Mouse (Mus musculus): ENCODE results near the gene Vps13a.
"Not testable (repeated sequence)": the region's sequence is repeated elsewhere in the genome, so short reads cannot be mapped to it uniquely, and the experiment has no call there.

The Vps13a gene

DNA sequence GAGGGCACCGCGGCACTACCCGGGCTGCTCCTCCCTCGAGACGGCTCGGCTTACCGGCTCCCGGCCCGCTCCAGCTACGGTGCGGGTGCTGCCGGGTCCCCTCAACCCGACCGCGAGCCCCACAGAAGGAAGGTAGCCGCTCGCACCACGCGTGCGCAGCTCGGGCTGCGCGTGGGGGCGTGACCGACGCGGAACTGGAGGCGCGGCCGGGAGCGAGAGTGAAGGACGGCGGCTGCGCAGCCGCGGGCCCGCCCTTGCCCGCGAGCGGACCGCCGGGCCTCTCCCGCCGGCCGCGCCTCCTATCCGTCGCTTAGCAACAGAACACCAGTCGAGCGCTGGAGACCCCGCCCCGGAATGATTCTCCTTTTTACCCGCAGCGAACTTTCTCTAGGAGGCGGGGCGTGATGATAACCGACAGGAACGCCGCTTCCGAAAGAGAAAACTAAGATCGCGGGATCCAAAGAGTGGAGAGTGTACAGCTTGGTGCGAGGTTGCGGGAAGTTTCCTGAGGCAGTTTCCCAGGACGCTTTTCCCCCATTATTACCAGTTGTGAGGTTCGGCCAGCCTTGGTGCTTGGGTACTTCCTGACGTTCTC lies at the start of gene Vps13a:
Gene Vps13a (minus strand): TSS at position 144 of the 595 bp plus-strand sequence.
- DNase-seq (ENCODE audit: low spot score in 2 of 2): peak; percentile 87 to 90

DNA sequence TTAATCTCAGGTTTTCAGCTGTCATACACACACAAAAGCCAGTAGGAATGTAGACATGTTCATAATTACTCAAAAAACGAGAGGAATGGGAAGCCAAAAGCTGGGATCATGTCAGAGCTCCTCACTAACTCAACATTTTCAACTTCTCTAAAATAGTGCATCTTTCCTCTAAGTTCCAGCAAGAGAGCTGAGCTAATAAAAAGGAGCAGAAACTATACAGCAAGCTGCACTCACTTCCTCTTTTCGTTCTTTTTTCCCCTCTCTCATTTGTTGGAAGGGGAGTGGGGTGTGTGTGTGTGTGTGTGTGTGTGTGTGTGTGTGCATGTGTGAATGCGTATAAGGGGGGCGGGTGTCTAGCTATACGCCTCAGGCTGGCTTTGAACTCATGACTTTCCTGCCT lies 46.9 kb upstream of the Vps13a start:
- no peak for DNase-seq (ENCODE audit: low spot score in 2 of 2)

DNA sequence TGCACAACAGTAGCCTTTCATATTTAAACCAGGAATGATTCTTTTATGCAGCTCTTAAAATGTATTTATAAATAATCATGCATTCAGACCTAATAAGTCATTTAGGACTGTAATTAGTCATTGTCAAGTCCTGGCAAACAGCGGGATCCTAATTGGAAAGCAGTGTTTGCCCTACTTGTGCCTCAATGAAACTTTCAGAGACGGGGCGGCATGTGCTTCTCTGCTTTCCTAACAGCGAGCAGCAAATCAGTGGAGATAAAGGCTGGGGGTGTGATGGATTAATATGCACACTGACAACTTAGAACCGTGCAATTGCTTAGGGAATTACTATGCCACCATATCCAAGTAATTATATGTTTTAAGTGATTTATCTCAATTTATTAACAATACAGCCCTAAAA lies 44.5 kb upstream of the Vps13a start:
- no peak for DNase-seq (ENCODE audit: low spot score in 2 of 2)

DNA sequence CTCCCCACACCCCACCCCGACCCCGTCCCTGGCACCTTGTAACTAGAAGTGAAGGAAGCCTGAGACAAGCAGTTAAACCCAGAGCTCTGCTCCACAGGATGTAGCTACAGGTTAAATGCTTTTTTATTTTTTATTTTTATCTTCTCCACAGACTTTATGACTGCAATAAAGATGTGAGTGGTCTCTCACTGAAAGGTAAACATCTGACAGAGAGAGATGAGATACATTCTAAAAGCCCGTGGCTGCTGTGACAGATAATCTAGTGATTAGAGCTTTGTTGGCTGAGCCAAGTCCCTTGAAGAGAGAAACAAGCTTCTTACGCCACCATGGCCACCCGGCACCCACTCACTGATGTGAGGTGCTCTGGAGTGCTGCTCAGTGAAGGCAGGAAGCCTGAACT lies 34.1 kb upstream of the Vps13a start:
- DNase-seq (ENCODE audit: low spot score in 2 of 2): no peak

DNA sequence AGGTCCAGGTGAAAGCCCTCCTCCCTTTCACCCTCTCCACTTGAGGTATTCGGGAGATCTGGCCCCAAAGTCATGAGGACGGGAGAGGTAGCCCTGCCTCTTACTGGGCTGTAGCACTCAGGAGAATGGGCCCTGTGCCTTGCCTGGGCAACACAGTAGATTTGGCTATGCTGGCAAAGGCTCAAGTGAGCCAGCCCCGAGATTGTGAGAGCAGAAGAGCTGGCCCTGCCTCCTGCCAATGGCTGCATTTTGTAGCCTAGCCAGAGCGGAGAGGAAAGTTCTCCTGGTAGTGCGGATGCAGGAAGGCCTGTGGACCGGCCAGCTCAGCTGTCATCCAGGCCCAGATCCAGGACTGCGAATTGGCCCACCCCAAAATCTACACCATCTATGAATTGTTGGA lies 32.6 kb upstream of the Vps13a start:
- DNase-seq (ENCODE audit: low spot score in 2 of 2): no peak

DNA sequence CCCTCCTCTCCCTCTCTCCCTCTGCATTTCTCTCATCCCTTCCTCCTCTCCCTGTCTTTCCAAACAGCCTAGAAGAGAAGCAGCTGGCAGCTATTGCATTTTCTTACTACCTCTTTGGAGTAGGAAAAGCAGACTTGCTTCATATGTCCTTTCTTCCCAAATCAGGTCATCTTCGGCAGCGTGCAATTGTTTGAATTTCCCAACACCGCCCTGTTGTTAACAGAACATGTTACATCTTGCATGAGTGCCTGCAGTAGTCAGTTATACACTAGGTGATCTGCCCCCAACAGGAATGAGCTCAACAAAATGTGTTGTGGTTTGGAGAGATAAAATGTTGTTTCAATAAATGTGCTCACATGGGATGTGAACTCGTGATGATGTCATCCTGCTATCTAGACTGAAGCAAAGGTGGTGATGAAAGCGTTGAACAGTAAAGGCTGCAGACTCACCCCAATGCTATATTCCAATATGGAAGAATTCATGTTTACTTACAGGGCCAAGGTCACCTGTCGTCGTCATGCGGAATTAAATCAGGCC lies 31.4 kb upstream of the Vps13a start:
- no peak for DNase-seq (ENCODE audit: low spot score in 2 of 2)

DNA sequence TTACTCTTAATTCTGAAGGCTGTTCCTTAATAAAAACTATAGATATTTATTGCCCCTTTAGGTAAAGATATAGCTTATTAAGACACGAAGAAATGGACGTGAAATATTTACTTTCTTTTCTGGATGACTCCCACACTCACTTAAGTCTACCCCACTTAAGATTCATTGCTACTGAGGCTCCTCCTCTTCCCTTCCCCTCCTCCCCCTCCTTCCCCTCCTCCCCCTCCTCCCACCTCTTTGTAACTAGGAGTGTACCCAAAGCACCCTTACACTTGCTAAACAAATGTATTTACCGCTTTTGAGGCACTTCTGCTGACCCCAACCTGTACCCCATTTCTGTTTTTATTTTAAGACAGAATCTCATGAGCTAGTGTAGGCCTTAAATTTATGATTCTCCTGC lies 24.4 kb upstream of the Vps13a start:
- no peak for DNase-seq (ENCODE audit: low spot score in 2 of 2)

DNA sequence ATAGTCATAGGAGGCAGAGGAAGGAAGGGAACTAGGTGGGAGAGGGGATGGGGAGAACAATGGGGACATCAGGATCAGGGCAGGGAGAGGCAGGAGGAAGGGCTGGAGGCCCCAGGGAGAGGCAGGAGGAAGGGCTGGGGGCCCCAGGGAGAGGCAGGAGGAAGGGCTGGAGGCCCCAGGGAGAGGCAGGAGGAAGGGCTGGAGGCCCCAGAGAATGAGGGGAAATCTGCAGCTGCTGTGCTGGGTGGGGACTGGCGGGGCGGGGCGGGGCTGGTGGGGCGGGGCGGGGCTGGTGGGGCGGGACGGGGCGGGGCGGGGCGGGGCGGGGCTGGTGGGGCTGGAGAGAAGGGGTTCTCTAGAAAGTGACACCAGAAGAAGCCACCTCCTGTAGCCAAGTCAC lies 23.8 kb upstream of the Vps13a start:
- DNase-seq (ENCODE audit: low spot score in 2 of 2): no peak

DNA sequence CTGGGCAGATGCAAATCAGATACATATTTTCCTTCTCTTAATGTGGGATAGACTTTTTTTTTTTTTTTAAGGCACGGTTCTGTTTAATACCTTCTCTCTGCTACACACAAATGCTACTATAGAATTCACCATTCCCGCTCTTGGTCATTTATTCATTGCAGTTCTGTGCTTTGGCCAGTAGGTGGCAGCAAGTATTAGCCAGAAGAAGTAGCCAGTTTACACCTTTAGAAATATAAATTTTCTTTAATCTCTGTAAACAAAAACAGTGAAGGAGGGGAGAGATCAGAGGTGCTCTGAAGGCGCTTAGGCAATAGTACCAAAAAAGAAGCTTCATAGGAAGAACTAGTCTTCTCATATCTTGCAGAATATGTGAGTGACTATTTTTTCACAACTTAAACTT lies 22.0 kb upstream of the Vps13a start:
- peak; percentile 28 to 43 for DNase-seq (ENCODE audit: low spot score in 2 of 2)

DNA sequence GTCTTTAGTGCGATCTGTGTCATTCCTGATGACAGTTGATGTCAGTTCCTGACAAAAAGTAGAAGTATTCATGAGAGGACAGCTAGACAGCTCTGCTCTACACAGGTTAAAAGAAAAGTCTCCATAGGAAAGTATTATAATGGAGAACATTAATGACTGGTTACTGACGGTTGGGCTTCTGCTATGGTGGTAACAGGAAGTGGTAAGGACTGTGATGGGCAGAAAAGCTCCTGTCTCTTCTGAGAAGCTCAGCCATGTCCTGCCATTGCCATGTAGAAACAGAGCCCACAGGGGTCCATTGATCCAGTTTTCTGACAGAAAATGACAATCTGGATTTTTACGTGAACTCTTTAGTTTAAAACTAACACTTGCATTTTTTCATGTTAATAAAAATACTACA lies 21.4 kb upstream of the Vps13a start:
- DNase-seq (ENCODE audit: low spot score in 2 of 2): no peak

DNA sequence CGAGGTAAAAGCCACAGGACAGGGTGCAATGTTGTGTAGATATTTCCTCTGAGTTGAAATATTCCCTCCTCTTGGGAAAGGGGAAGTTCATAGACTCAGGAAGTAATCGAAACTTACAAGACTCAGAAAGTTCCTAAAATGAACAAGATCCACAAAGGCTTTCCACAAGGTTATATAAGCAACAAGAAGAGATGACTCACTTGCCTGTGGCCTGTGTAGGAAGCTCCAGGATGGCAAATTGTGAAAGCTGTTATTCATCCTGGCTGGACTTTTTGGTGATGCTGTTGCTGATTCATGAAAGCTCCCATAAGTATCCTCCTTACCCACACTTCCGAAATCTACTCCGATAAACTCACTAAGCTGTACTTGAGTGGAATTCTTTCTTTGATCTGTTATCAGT lies 17.2 kb upstream of the Vps13a start:
- DNase-seq (ENCODE audit: low spot score in 2 of 2): no peak

DNA sequence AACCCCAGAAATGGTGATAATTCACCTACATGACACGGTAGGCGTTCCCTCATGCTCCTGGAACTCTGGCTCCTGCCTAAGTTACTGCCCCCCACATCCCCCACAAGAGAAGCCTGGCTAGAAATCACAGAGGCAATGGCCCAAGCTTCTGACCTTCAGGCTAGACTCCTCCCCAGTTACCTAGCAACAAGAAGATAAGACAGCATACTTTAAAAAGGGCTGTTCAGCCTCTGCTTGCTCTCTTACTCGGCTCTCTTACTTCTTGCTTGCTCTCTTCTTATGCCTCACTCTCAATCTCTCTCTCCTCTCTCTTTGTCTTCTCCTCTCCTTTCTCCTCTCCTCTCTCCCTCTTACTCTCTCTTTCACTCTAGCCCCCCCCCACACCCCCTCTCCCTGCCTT lies 13.8 kb upstream of the Vps13a start:
- not testable (repeated sequence) for DNase-seq (ENCODE audit: low spot score in 2 of 2)

DNA sequence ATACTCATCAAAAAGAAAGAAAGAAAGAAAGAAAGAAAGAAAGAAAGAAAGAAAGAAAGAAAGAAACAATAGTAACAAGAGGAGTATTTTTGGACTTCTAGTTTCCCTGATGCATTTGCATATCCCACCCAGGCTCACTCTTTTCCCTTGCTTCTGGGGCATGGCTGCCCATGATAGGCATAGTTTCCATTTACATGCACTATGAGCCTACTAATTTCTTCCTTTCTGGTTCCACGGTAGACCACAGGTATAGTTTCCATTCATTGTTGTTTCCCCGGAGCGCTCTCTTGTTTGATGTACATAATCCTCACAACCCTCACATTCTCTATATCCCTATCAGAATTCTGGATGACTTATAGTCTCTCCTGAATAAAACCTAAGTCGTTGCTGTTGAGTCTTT lies 9.2 kb upstream of the Vps13a start:
- DNase-seq (ENCODE audit: low spot score in 2 of 2): no peak

DNA sequence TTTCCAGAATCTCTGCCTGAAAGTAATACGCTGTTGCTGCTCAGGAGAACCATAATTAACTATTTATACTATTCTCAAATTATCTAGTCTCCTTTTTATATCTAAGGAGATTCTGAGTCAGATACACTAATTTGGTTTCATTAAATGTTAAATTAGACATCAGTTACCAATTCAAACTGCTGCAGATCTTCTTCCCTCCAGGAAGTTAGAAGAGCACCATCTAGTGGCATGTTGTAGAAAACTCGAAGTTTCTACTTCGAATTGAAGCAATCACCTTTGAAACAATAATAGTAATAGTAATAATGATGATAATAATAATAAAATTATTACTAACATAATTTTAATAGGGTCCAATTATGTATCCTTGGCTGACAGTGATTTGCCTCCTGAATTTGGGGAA lies 4.1 kb upstream of the Vps13a start:
- no peak for DNase-seq (ENCODE audit: low spot score in 2 of 2)

DNA sequence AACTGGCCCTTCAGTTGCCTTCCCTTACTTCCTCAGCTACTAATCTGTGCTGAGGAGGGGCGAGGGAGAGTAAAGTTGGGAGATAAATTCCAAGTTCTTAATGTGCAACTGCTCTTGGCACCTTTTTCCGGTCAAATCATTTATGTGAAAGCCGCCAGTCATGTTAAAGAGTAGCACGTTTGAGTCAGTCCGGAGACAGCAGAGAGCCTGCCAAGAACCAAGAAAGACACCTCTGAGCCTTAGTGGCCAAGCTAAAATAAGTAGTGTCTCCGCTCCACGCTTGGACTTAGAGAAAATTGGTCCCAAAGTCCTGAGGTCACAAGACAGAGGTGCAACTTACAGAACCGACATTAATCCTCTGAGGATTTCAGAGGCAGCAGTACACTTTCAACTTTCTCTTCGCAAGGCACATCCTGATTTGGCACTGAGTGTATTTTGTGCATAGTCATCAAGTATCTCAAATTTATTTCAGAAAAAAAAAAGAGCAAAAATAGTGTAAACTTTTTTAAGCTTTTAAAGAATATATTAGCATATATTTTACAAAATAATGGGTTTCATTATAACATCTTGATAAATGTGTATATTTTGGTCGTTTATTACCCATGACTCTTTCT lies 780 bp upstream of the Vps13a start:
- no peak for DNase-seq (ENCODE audit: low spot score in 2 of 2)

DNA sequence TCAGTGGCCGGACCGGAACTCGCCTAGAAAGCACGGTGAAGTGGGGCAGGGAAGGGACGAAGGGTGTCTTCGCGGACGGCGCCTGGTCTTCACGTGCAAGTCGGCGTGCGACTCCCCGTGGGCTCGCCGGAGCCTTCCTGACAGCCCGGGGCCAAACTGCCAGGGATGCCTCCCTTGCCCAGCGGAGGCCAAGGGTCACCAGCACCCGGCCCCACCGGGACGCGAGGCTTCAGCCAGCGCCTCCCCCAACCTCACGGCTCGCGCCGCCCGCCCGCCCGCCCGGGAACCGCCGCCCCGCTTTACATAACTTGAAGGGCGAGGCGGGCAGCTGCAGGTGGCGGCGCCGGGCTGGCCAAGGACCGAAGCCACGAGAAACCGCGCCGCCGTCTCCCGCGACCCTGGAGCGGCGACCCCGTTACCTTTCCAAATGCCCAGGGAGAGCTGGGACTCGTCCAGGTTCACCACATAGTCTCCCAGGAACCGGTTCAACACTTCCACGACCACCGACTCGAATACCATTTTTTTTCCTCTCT lies 416 bp downstream of the Vps13a start:
- peak; percentile 18 to 36 for DNase-seq (ENCODE audit: low spot score in 2 of 2)

DNA sequence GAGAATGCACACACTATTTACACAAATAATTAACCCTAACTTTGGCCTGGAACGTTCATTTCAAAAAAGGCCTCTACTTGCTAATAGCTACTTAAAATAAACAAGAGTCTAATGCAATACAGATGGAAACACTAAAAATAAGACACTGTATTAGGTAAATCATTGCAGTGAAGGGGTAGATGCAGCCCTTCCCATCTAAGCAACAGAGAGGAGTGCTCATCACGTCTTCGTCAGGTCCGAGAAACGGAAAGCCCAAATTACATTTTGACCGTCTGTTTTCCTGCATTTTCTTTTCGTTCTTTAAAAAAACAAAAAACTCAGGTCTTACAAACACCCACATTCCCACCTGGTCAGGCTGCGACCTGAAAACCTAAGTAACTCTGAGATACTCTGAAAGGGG lies 947 bp downstream of the Vps13a start:
- no peak for DNase-seq (ENCODE audit: low spot score in 2 of 2)

DNA sequence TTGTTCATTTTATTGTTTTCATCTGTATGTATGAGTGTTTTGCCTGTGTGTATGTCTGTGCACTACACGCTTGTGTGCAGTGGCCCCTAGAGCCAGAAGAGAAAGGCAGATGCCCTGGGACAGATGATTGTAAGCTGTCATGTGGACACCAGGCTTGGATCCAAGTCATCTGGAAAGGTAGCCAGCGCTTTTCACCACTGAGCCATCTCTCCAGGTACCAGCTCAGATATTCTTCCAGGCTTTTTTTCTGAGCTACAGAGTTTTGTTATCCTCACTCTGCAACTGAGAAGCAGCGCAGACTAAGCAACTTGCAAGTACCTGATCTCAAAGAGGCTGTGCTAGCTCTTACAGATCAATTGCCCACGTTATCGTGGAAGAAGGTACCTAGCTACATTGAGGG lies 1.5 kb downstream of the Vps13a start:
- DNase-seq (ENCODE audit: low spot score in 2 of 2): no peak

DNA sequence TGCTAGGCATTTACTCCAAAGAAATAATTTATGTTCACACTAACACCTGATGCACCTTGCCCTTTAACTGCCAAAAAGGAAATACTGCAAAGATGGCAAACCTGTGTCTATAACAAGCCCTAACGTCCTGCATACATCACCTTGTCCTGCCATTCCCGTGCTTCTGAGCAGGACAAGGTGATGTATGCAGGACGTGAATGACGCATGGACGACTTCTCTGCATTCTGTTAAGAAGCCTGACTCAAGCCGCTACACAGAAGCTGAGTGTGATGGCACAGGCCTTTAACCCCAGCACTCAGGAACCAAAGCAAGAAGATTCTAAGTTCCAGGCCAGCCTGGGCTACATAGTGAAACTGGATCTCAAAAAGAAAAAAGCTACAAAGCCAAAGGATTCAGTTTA lies 2.2 kb downstream of the Vps13a start:
- DNase-seq (ENCODE audit: low spot score in 2 of 2): no peak

DNA sequence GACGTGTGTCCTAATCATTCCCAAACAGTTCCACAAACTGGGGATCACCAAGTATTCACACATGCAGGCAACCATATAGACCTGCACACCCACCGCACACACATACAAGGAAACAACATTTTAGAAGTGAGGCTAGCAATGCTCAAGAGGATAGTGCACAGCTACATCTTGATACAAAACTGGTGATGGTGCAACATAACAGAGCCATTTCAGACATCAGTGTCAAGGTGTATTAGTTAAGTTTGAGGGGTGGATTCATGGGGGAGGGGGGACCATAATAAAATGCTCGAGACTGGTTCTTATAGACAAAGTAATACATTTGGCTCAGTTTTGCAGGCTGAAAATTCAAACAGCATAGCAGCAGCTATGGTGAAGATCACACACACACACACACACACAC lies 2.8 kb downstream of the Vps13a start:
- DNase-seq (ENCODE audit: low spot score in 2 of 2): no peak

DNA sequence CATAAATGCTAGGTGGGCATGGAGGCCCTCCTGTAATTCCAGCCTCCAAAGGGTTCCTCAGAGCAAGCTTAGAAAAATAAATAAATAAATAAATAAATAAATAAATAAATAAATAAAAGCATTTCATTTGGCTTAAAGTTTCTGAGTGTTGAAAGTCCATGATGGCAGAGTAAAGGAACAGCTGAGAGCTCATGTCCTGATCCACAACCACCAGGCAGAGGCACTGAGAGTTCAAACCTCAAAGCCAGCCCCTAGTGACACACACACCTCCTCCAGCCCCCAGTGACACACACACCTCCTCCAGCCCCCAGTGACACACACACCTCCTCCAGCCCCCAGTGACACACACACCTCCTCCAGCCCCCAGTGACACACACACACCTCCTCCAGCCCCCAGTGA lies 3.3 kb downstream of the Vps13a start:
- not testable (repeated sequence) for DNase-seq (ENCODE audit: low spot score in 2 of 2)

DNA sequence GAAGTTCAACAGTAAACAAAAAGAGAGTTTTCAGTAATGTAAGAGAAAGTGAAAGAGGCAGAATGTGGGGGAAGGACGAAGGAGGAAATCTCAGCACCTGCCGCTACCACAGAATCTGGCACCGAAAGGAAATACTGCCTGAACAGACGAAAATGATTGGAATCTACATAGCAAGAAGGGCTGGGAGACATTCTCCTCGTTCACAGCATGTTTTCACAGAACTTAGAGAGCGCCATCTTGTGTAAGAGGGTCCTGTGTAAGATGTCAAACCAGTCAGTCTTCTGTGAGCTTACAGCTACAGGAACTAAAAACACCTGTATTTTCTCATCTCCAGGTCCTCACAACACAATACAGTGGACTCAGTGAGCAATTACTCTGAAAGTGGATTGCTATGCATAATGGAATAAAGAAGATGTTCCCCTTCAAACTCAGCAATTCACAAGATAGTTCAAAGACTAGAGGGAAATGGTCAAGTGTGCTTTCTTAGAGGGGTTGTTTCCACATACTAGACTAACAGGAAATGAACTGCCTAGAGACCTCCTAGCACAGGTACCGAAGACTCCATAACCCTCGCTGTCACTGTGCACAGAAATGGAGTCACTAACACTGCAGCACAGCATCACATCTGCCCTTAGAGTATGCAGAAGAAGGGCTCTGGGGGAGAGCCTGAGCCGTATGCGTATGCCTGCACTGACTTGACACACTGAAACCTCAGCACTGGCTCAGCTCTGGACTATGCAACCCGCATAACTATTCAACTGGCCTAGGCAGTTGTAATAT lies 7.3 kb downstream of the Vps13a start:
- DNase-seq (ENCODE audit: low spot score in 2 of 2): peak; percentile 24 to 35

DNA sequence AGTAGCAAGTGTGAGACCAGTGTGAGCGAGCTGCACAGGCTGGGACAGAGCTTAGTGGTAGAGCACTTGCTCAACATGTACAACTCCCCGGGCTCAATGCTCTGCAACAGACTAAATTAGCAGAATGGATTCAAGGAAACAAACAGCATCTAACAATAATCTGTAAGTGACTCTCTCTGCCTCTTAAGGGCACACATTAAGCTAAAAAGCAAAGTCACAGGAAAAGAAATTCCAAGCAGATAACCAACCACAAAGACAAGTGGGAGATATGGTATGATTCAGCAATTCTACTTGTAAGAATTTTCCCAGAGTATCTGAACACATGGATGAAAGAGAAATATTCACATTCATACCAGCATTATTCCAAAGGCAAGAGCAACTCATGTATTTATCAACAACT lies 13.3 kb downstream of the Vps13a start:
- DNase-seq (ENCODE audit: low spot score in 2 of 2): no peak
